Mouse (Mus musculus) embryonic facial prominence, embryonic 13.5 days (tissue): ENCODE data around the gene Adgrf5. TPM values are rescaled to one million over a fixed set of nuclear protein-coding genes. Genes with fewer than 3 reads are reported as not detected.

Source experiments
- ATAC-seq: fragments of 200-750 bp; cut with Nextera tagmentation; 2 replicates; pipeline ENCODE4 v1.8.0; 2017; ENCODE audit warnings: low read depth; ENCODE audit not compliant: insufficient number of reproducible peaks, insufficient read depth, low FRiP score, low TSS enrichment
- H3K27ac ChIP-seq: fragments of 300-500 bp; sonication (generic); 2 replicates; pipeline ENCODE4 v1.5.1; 2015; ENCODE audit warnings: moderate library complexity, mild to moderate bottlenecking, inconsistent platforms
- H3K27me3 ChIP-seq: fragments of 300-500 bp; sonication (generic); 2 replicates; pipeline ENCODE4 v1.6.1; 2015; ENCODE audit warnings: mild to moderate bottlenecking, inconsistent platforms
- H3K36me3 ChIP-seq: fragments of 300-500 bp; sonication (generic); 2 replicates; pipeline ENCODE4 v1.6.1; 2015; ENCODE audit warnings: mild to moderate bottlenecking, inconsistent platforms
- H3K4me1 ChIP-seq: fragments of 300-500 bp; sonication (generic); 2 replicates; pipeline ENCODE4 v1.6.1; 2015; ENCODE audit warnings: inconsistent platforms
- H3K4me2 ChIP-seq: fragments of 300-500 bp; sonication (generic); 2 replicates; pipeline ENCODE4 v1.6.1; 2015; ENCODE audit warnings: moderate library complexity, mild to moderate bottlenecking, inconsistent platforms
- H3K4me3 ChIP-seq: fragments of 300-500 bp; sonication (generic); 2 replicates; pipeline ENCODE4 v1.5.1; 2015; ENCODE audit warnings: mild to moderate bottlenecking, inconsistent platforms
- H3K9ac ChIP-seq: fragments of 300-500 bp; sonication (generic); 2 replicates; pipeline ENCODE4 v1.6.1; 2015; ENCODE audit warnings: mild to moderate bottlenecking, inconsistent platforms
- H3K9me3 ChIP-seq: fragments of 300-500 bp; sonication (generic); 2 replicates; pipeline ENCODE4 v1.6.1; 2016; ENCODE audit warnings: inconsistent platforms
- WGBS: fragments of 180-500 bp; shearing (Covaris S2); methylation state at CpG from one replicate; pipeline ENCODE4 v1.1.7; 2015; ENCODE audit warnings: mixed read lengths; 5-methylcytosine and 5-hydroxymethylcytosine counted together
- polyA plus RNA-seq: library from polyadenylated mRNA; unstranded; fragments of >200 nt; fragmentation: Nextera tagmentation; extraction: Ambion mirVana; gene quantifications from 2 replicates; pipeline ENCODE4 v1.2.1, GENCODE M21; 2015

The Adgrf5 gene
- polyA plus RNA-seq, 1 experiment from 2014 or later, result 8.7 TPM

DNA sequence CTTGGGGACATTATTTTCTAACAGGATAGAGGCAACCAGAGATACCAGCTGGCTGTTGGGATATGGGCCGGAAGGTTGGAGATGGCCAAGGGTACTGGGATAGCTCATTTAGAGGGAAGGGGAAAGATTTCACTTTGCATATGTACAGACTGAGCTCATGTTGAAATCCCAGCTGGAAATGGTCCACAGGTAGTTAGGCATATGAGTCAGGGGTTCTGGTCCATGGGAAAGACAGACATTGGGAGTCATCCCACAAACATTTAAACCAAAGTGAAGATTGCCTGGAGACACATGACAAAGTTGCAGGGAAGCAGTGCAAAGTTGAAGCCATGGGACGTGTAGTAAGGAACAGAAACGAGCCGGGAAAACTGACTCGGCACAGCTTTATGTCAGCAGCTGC lies 26.1 kb downstream of the Adgrf5 start:
- no peak overlapping the region for H3K4me2 ChIP-seq
- no peaks in the 10 kb centered on the region for H3K27me3 ChIP-seq
- H3K27ac ChIP-seq, result no peak overlapping the region
- no peak overlapping the region for H3K9ac ChIP-seq
- H3K4me3 ChIP-seq, result no peak overlapping the region
- no peaks in the 10 kb centered on the region for H3K9me3 ChIP-seq
- no peak for ATAC-seq
- H3K4me1 ChIP-seq, result no peaks in the 10 kb centered on the region
- WGBS, result 84% methylated on average over 5 of the region's 5 CpGs
- H3K36me3 ChIP-seq, result no peaks in the 10 kb centered on the region

DNA sequence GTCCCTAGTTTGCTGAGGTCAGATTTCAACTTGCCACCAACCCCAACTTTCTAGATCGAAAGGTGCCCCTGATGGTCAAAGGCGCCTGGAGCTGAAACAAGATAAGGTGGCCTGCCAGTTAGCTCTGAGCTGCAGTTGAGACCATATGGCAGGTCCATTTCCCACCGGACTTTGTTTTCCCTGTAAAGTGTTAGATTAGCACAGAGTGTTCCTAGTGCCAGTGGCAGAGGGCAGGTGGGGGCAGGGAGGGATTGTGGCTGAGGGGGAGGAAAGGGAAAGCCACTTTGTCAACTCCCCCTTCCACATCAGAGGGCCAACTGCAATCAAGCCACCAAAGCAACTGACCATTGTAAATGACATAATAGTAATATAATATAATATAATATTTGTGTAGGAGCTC lies 26.9 kb downstream of the Adgrf5 start:
- no peak overlapping the region for H3K27ac ChIP-seq
- H3K9me3 ChIP-seq, result no peaks in the 10 kb centered on the region
- no peak overlapping the region for H3K9ac ChIP-seq
- WGBS, result 55% methylated on average over 3 of the region's 3 CpGs
- no peak overlapping the region for H3K4me2 ChIP-seq
- 0 out of 2 replicates have a peak, but pooled peaks cover 5% of the 10 kb centered on the region for H3K4me1 ChIP-seq
- no peak overlapping the region for H3K4me3 ChIP-seq
- ATAC-seq, result no peak
- H3K36me3 ChIP-seq, result no peaks in the 10 kb centered on the region
- H3K27me3 ChIP-seq, result no peaks in the 10 kb centered on the region

DNA sequence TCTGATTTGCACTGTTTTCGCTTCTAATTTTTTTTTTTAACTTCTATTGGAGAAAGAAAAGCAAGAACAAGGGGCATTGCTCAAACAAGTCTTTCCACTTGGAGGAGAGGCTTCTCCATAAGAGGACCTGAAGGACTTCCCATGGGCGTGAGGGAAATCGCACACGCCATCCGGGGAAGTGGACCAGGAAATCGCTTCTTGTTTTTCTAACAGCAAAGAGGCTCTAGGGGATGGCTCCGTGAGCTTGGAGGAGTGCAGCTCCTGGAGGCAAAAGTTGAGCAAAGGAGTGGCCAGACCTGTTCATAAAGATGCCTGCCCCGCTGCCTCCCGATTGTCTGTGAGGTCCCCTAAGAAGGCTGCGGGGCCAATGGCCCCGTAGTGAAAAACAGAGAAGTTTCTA lies 29.0 kb downstream of the Adgrf5 start:
- 82% methylated on average over 11 of the region's 11 CpGs for WGBS
- H3K4me1 ChIP-seq, result 0 out of 2 replicates have a peak, but pooled peaks cover 5% of the 10 kb centered on the region
- no peak for ATAC-seq
- H3K4me2 ChIP-seq, result no peak overlapping the region
- no peaks in the 10 kb centered on the region for H3K9me3 ChIP-seq
- no peak overlapping the region for H3K9ac ChIP-seq
- no peak overlapping the region for H3K4me3 ChIP-seq
- H3K27ac ChIP-seq, result no peak overlapping the region
- H3K36me3 ChIP-seq, result no peaks in the 10 kb centered on the region
- no peaks in the 10 kb centered on the region for H3K27me3 ChIP-seq

DNA sequence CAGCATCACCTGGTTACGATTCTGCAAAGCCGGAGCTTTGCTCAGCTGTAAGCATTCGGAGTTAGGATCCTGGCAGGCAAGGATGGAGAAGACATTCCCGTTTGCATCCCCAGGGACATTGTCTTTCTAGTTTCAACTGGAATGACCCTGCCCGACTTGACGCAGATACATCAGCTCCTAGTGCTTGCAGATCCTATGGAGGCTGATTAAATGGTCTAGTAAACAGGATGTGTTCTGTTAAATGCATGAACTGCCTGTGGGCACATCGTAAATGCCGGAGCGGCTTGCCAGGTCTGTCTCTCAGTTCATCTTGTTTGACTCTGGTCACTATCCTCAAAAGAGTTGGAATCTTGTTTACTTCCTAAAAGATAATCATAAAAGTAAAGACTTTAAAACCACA lies 31.9 kb downstream of the Adgrf5 start:
- no peaks in the 10 kb centered on the region for H3K9me3 ChIP-seq
- no peak overlapping the region for H3K27ac ChIP-seq
- 0 out of 2 replicates have a peak, but pooled peaks cover 5% of the 10 kb centered on the region for H3K4me1 ChIP-seq
- H3K27me3 ChIP-seq, result no peaks in the 10 kb centered on the region
- no peak for ATAC-seq
- H3K9ac ChIP-seq, result no peak overlapping the region
- H3K36me3 ChIP-seq, result no peaks in the 10 kb centered on the region
- WGBS, result 39% methylated on average over 9 of the region's 9 CpGs
- H3K4me2 ChIP-seq, result no peak overlapping the region
- H3K4me3 ChIP-seq, result no peak overlapping the region

DNA sequence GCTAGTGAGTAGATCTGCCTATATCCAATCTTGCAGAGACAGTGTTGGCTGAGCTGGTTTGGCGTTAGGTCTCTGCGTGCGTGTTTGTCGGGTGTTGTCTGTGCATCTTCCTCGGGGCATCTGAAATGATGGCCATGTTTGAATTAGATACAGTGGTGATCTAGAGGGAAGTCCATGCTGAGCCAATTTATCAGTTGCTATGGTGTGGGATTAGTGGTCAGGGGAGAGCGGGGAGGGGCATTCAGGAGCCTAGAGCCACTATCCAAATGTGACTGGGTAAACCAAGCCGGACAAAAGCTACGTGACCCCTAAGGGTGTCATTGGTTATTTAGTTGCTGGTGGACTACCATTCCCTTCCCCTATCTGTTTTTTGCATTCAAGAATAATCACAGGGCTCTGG lies 33.4 kb downstream of the Adgrf5 start:
- Histone ChIP-seq H3K4me3 (no peak overlapping the region), H3K9ac (no peak overlapping the region), H3K36me3 (no peaks in the 10 kb centered on the region), H3K27ac (no peak overlapping the region), H3K27me3 (no peaks in the 10 kb centered on the region), H3K9me3 (no peaks in the 10 kb centered on the region), H3K4me2 (no peak overlapping the region), H3K4me1 (0 out of 2 replicates have a peak, but pooled peaks cover 5% of the 10 kb centered on the region)
- no peak for ATAC-seq
- WGBS, result 75% methylated on average over 8 of the region's 8 CpGs

DNA sequence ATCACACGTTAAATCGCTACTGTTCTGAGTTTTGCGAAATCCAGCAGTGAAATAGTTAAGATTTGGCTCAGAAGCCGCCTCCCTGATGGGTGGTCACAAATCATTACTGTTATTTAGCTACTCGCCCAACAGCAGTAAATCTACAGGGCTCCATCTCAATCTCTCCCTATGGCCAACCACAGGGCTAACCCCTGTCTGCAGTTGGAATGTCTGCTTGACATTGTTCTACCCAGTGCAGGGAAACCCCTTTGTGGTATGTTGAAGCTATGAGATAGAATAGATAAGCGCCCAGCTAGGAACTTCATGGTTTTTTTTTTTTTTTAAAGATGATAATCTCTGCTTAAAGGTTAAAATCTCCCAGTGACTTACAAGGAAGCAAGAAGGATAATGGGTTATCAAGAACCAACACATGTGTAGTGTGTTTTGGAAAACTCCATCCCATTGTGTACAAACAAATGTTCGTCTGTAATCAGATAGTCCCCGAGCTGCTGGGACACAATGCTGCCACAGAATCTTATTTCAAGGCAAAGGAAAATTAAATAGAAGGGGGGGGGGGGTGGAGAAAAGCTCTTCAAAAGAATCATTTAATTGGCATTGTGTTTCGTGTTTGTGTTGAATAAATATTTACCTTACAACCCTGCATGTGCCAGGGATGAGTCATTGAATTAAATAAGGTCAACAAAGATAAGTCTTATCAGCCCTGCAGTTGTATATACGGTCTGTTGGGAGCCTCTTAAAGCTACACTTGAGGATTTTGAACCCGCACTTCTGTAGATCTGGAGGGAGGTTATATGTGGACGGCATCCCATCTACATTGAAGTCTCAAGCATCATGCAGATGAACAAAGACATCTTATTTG lies 35.4 kb downstream of the Adgrf5 start:
- H3K9ac ChIP-seq, result no peak overlapping the region
- no peak overlapping the region for H3K27ac ChIP-seq
- 79% methylated on average over 12 of the region's 12 CpGs for WGBS
- H3K36me3 ChIP-seq, result no peaks in the 10 kb centered on the region
- 0 out of 2 replicates have a peak, but pooled peaks cover 5% of the 10 kb centered on the region for H3K4me1 ChIP-seq
- no peak overlapping the region for H3K4me3 ChIP-seq
- no peak overlapping the region for H3K4me2 ChIP-seq
- no peaks in the 10 kb centered on the region for H3K9me3 ChIP-seq
- no peak for ATAC-seq
- no peaks in the 10 kb centered on the region for H3K27me3 ChIP-seq

DNA sequence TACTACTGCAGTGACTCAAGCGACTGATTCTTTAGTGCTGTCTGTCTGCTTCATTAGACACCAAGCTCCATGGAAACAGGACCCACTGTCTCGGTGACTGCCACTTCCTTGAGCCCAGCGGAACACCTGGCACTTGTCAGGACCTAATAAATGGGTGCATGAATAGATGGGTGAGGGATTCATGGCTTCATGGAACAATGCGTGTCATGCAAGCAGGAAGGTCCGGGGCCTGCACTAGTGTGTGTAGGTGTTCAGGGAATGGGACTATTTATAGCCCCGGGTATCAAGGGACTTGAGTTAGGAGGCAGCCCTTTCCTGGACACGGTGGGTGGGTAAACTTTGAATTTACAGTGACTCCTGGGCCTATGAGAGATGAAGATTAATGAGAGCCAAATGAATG lies 38.4 kb downstream of the Adgrf5 start:
- H3K36me3 ChIP-seq, result no peaks in the 10 kb centered on the region
- H3K9ac ChIP-seq, result no peak overlapping the region
- 78% methylated on average over 7 of the region's 7 CpGs for WGBS

DNA sequence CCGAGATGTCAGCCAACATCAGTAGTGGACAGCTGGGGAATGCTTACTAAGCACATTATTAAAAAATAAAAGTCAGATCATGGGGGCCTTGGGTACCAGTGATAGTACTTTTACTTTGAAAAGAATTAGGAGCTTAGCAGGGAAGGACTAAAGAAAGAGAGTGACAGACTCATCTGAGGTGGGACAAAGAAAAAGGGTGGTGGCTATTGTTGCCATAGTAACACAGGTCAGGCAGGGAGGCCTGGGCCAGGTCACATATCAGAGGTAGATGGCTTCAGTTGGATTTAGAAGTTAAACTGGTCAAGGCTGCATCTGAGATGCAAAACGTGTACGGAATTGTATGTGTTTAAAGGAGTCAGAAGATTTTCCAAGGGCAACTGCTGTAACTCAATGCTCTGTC lies 38.9 kb downstream of the Adgrf5 start:
- no peak overlapping the region for H3K27ac ChIP-seq
- H3K9me3 ChIP-seq, result no peaks in the 10 kb centered on the region
- no peak overlapping the region for H3K9ac ChIP-seq
- H3K4me2 ChIP-seq, result no peak overlapping the region
- no peak overlapping the region for H3K4me3 ChIP-seq
- H3K4me1 ChIP-seq, result no peaks in the 10 kb centered on the region
- no peak for ATAC-seq
- 75% methylated on average over 3 of the region's 3 CpGs for WGBS
- H3K36me3 ChIP-seq, result no peaks in the 10 kb centered on the region
- H3K27me3 ChIP-seq, result no peaks in the 10 kb centered on the region

More for the DNA sequence above, 38.4 kb downstream of the Adgrf5 start:
- Histone ChIP-seq H3K9me3 (no peaks in the 10 kb centered on the region), H3K4me1 (no peaks in the 10 kb centered on the region), H3K4me3 (no peak overlapping the region), H3K27me3 (no peaks in the 10 kb centered on the region), H3K27ac (no peak overlapping the region), H3K4me2 (no peak overlapping the region)
- no peak for ATAC-seq

DNA sequence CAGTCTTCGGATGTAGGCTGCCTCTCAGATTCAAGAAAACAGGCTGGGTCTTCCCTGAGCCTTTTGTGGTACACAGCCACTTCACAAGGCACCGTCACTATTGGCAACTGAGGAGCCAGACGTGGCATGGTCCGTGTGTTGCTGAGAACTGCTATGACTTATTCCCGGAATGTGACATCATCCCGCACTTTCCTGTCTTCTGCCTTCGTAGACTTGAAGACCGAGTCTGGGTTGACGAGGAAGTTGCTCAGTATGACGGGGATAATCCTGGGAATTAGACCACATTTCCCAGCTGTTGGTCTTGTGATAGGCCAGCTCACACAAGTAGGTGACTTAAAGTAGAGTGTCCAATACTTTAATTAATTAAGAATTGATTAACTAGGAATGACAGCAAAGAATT lies 40.2 kb downstream of the Adgrf5 start:
- ATAC-seq, result no peak
- Histone ChIP-seq H3K9ac (no peak overlapping the region), H3K4me1 (no peaks in the 10 kb centered on the region), H3K27me3 (no peaks in the 10 kb centered on the region), H3K4me2 (no peak overlapping the region), H3K9me3 (no peaks in the 10 kb centered on the region), H3K27ac (no peak overlapping the region), H3K36me3 (no peaks in the 10 kb centered on the region), H3K4me3 (no peak overlapping the region)
- 80% methylated on average over 10 of the region's 10 CpGs for WGBS

DNA sequence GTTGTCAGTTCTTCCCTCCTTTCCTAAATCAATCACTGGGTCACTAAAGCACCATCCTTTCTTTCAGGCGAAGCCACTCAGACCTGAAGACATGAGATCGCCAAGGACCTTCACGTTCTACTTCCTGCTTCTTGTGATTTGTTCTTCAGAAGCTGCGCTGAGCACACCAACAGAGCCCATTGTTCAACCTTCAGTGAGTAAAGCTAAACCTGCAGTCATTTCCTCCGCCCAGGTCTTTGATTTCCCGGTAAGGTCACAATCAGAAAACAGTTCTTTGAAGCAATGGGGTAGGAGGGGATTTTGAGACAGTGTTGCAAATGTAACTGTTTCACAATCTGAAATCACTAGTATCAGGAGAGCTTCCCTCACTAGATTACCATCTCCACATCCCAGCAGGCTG lies 43.6 kb downstream of the Adgrf5 start:
- Histone ChIP-seq H3K36me3 (no peaks in the 10 kb centered on the region), H3K4me2 (no peak overlapping the region), H3K4me1 (no peaks in the 10 kb centered on the region; the same call in 1 of the 2 replicates), H3K9ac (no peak overlapping the region), H3K27me3 (no peaks in the 10 kb centered on the region), H3K4me3 (no peak overlapping the region), H3K27ac (no peak overlapping the region), H3K9me3 (no peaks in the 10 kb centered on the region)
- no peak for ATAC-seq
- WGBS, result 60% methylated on average over 6 of the region's 6 CpGs

DNA sequence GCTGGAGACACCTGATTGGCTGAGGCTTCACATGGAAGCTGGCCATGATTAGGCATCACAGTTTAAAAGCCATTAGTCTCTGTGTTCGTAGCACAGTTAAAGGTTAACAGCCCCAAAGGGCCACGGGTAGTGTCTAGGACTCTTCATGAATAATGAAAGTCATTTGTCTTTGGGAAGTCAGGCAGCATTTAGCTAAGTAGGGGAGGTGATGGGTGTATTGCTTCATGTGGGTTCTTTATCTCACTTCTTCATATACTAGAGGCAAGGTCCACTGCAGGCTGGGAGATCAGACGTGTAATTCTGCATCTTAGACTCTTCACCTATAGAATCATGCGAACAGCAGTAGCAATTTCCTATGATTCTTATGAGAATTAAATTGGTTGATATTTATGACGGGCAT lies 44.2 kb downstream of the Adgrf5 start:
- Histone ChIP-seq H3K4me1 (no peaks in the 10 kb centered on the region; the same call in 1 of the 2 replicates), H3K4me3 (no peak overlapping the region), H3K9me3 (no peaks in the 10 kb centered on the region), H3K27me3 (no peaks in the 10 kb centered on the region), H3K27ac (no peak overlapping the region), H3K36me3 (no peaks in the 10 kb centered on the region), H3K4me2 (no peak overlapping the region), H3K9ac (no peak overlapping the region)
- ATAC-seq, result no peak
- WGBS, result 78% methylated on average over 5 of the region's 5 CpGs

DNA sequence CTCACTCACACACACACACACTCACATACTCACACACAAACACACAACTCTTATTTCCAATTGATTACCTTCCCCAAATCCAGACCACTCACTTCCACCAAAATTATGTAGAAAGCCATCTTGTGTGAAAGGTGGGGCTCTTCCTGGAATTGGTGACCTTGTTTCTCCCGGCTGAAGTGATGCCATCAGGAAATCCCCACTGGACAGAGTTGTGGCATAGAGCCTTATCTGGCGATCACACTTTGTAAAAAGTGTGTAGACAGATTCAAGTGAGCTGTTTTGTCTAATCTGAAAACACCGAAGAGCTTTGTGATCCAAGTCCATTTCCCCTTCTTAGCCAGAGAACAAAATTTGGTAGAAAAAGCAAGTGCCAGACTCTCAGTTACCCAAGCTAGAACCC lies 46.1 kb downstream of the Adgrf5 start:
- H3K9me3 ChIP-seq, result no peaks in the 10 kb centered on the region
- no peak overlapping the region for H3K9ac ChIP-seq
- H3K4me2 ChIP-seq, result no peak overlapping the region
- no peaks in the 10 kb centered on the region; the same call in 1 of the 2 replicates for H3K4me1 ChIP-seq
- H3K4me3 ChIP-seq, result no peak overlapping the region
- ATAC-seq, result no peak
- 84% methylated on average over 3 of the region's 3 CpGs for WGBS
- H3K36me3 ChIP-seq, result no peaks in the 10 kb centered on the region
- no peaks in the 10 kb centered on the region for H3K27me3 ChIP-seq
- H3K27ac ChIP-seq, result no peak overlapping the region
